Mouse (Mus musculus): ENCODE measurements around the gene Ccdc73. TPM values are rescaled to one million over a fixed set of nuclear protein-coding genes. Genes with fewer than 3 reads are reported as not detected.
"Not testable (repeated sequence)": the region's sequence is repeated elsewhere in the genome, so short reads cannot be mapped to it uniquely, and the experiment has no call there.

Ccdc73 gene
- polyA plus RNA-seq, 1 experiment from 2014 or later = 9.5 TPM

DNA sequence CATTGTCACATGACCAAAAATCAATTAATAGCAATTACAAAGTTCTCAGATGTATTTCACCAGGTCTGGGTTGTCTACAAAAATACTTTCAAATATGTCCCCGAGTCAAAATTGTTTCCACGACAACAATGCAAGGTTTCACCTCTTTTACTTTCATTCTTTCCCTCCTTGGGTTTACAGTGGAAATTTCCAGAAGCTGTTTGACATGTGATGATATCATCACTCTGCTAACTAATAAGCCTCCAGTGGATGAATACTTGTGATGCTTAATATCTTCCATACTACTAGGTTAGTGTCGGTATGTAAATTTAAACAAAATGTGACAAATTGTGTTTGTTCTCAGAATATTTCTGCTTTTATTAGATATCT lies 17.6 kb upstream of the Ccdc73 start:
- Histone ChIP-seq H3K36me3 (no peaks in the 10 kb centered on the region), H3K4me3 (peak overlapping the region; percentile 48; the same call in 1 of the 2 replicates), H3K9me3 (no peaks in the 10 kb centered on the region), H3K4me1 (peaks cover 8% of the 10 kb centered on the region; the same call in 1 of the 2 replicates), H3K27ac (no peak overlapping the region), H3K9ac (no peak overlapping the region), H3K27me3 (replicated peaks) (peaks cover 20% of the 10 kb centered on the region), H3K4me2 (replicated peaks) (peak overlapping the region; percentile 96)
- WGBS = 76% methylated on average over 3 of the region's 3 CpGs
- ATAC-seq (ENCODE audit: low FRiP score, low read depth) = no peak

DNA sequence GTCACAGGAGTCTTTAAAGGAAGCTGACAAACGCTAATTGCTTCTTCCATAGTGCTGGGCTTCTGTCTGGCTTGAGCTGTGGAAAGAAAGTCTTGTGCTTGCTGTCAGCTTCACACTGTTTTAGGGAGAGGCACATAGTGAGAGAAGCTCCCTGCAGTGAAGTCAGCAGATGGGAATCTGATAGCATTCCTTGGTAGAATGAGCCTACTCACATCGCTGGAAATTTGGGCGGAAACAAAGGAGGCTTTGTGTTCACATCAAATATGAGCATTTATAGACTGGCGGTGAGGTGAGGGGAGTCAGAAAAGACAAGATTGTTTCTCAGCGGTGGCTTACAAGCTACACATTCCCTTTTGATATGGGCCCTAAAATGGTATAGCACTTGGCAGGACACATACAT lies 15.9 kb upstream of the Ccdc73 start:
- no peak overlapping the region for H3K9ac ChIP-seq
- H3K4me3 ChIP-seq = no peak overlapping the region
- peaks cover 8% of the 10 kb centered on the region; the same call in 1 of the 2 replicates for H3K4me1 ChIP-seq
- H3K27ac ChIP-seq = no peak overlapping the region
- H3K27me3 ChIP-seq (replicated peaks) = peaks cover 20% of the 10 kb centered on the region
- H3K4me2 ChIP-seq (replicated peaks) = no peak overlapping the region
- no peak for ATAC-seq (ENCODE audit: low FRiP score, low read depth)
- H3K36me3 ChIP-seq = no peaks in the 10 kb centered on the region
- no peaks in the 10 kb centered on the region for H3K9me3 ChIP-seq
- 47% methylated on average over 5 of the region's 5 CpGs for WGBS

DNA sequence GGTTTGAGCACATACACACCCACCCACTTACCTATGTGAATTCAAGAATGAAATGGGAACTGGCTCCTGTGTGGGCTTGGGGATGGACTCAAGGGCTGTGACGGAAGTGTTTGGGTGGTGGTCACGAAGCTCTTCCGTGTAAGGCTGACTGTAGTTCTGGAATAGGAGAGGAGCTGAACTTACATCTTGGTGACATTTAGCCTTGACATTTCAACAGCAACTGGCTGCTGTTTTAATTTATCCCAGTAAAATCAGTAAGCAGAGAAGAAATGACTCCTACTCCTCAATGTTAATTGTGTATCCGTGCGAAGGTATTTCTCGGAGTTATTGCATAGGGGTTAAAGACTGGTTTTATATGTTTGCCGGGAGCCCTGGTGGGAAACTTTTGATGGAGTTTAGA lies 15.1 kb upstream of the Ccdc73 start:
- Histone ChIP-seq H3K4me1 (peaks cover 8% of the 10 kb centered on the region; the same call in 1 of the 2 replicates), H3K27ac (no peak overlapping the region), H3K27me3 (replicated peaks) (peaks cover 20% of the 10 kb centered on the region), H3K9me3 (no peaks in the 10 kb centered on the region), H3K4me3 (no peak overlapping the region), H3K9ac (no peak overlapping the region), H3K4me2 (replicated peaks) (no peak overlapping the region), H3K36me3 (no peaks in the 10 kb centered on the region)
- 90% methylated on average over 7 of the region's 7 CpGs for WGBS
- ATAC-seq (ENCODE audit: low FRiP score, low read depth) = no peak

DNA sequence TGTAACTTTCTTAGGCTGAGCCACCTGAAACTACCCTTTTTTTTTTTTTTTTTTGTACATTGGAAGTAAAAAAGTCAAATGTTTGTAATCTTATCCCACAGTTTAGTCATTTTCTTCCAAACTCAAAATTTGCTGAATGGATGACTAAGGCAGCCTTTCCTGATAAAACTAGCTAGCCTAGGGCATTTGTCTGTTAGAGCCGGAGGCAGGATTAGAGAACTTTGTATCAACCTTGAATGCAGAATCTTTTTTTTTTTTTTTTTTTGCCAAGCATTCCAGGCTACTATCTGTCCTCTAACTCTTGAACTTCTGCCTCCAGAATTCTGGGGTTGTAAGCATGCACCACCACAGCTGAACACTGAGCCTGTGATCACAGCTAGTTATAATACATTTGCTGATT lies 12.8 kb upstream of the Ccdc73 start:
- Histone ChIP-seq H3K4me2 (replicated peaks) (no peak overlapping the region), H3K27ac (no peak overlapping the region), H3K4me3 (no peak overlapping the region), H3K36me3 (no peaks in the 10 kb centered on the region), H3K9me3 (no peaks in the 10 kb centered on the region), H3K4me1 (no peaks in the 10 kb centered on the region), H3K9ac (no peak overlapping the region), H3K27me3 (replicated peaks) (peaks cover 5% of the 10 kb centered on the region; the same call in 1 of the 2 replicates)
- no peak for ATAC-seq (ENCODE audit: low FRiP score, low read depth)
- WGBS = 86% methylated on average over 1 of the region's 1 CpGs

DNA sequence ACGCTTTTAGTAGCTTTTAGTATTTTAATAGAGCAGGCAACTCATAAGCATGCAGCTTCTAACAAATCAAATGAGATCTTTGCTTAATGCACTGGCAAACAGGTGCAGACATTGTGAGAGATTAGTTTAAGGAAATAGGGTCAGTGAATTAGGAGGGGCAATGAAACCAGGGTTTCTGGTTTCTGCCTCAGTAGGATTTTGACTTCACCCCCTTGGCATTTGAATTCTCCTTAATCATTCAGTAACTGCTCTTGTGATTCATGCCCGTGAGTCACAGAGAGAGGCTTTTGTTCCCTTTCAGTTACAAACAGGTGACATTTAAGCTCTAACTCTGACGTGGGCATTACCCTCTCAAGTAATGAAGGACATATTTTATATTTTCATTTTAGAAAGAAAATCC lies 11.9 kb upstream of the Ccdc73 start:
- Histone ChIP-seq H3K9ac (no peak overlapping the region), H3K4me2 (replicated peaks) (no peak overlapping the region), H3K27me3 (replicated peaks) (0 out of 2 replicates have a peak, but pooled peaks cover 2% of the 10 kb centered on the region), H3K4me3 (no peak overlapping the region), H3K36me3 (no peaks in the 10 kb centered on the region), H3K27ac (no peak overlapping the region), H3K4me1 (no peaks in the 10 kb centered on the region), H3K9me3 (no peaks in the 10 kb centered on the region)
- WGBS = 32% methylated on average over 3 of the region's 3 CpGs
- ATAC-seq (ENCODE audit: low FRiP score, low read depth) = no peak

DNA sequence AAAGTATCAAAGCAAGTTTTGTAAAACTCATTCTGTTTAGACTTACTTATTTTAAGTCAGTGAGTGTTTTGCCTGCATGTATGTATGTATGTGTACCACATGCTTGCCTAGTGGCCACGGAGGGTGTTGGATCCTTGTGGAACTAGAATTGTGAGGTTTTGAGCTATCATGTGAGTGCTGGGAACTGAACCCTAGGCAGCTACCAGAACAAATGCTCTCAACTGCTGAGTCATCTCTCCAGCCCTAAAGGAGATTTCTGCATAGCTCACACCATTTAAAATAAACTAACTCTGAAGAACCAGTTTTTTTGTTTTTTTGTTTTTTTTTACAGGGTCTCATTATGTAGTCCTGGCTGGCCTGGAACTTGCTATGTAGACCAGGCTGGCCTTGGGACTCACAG lies 11.4 kb upstream of the Ccdc73 start:
- WGBS = 63% methylated on average over 1 of the region's 1 CpGs
- ATAC-seq (ENCODE audit: low FRiP score, low read depth) = no peak
- no peak overlapping the region for H3K9ac ChIP-seq

DNA sequence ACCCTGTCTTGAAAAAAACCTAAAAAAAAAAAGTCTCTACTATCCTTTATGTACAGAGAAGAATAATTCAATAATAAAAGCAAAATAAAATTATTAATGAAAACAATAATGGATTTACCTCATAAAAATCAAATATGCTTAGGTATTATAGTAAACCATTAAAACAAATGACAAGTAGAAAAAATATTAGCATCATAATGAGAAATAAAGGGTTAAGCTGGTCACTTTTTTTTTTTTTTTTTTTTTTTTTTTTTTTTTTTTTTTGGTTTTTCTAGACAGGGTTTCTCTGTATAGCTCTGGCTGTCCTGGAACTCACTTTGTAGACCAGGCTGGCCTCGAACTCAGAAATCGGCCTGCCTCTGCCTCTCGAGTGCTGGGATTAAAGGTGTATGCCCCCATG lies 9.5 kb upstream of the Ccdc73 start:
- 92% methylated on average over 3 of the region's 3 CpGs for WGBS
- not testable (repeated sequence) for H3K4me3 ChIP-seq; ATAC-seq (ENCODE audit: low FRiP score, low read depth)

More for the DNA sequence above, 11.4 kb upstream of the Ccdc73 start:
- Histone ChIP-seq H3K27me3 (replicated peaks) (no peaks in the 10 kb centered on the region), H3K4me3 (no peak overlapping the region), H3K27ac (no peak overlapping the region), H3K4me1 (no peaks in the 10 kb centered on the region), H3K4me2 (replicated peaks) (no peak overlapping the region), H3K9me3 (no peaks in the 10 kb centered on the region), H3K36me3 (no peaks in the 10 kb centered on the region)

DNA sequence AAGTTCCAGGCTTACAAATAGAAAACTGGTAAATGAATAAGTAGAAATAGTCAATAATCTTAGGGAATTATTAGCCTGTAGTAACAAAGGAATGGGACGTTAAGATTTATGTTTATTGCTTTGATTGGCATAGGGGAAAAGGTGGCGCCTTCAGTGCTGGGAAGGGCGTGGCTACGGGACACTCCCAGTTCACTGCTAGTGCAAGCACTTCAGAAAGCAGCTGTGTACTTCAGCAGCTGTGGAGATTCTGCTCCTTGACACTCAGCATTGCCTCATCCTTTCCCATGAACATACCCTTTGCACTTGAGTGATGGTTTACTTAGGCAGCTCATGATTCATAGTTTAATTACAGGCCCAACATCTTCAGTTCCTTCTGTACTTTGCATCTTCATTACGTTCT lies 8.5 kb upstream of the Ccdc73 start:
- no peak overlapping the region for H3K27ac ChIP-seq
- no peak for ATAC-seq (ENCODE audit: low FRiP score, low read depth)
- H3K4me3 ChIP-seq = no peak overlapping the region
- H3K4me1 ChIP-seq = no peaks in the 10 kb centered on the region
- no peak overlapping the region for H3K9ac ChIP-seq
- no peak overlapping the region for H3K4me2 ChIP-seq (replicated peaks)
- no peaks in the 10 kb centered on the region for H3K9me3 ChIP-seq
- H3K27me3 ChIP-seq (replicated peaks) = no peaks in the 10 kb centered on the region
- WGBS = 70% methylated on average over 5 of the region's 5 CpGs
- H3K36me3 ChIP-seq = no peaks in the 10 kb centered on the region

More for the DNA sequence above, 9.5 kb upstream of the Ccdc73 start:
- H3K36me3 ChIP-seq; H3K4me2 ChIP-seq (replicated peaks); H3K9me3 ChIP-seq; H3K27me3 ChIP-seq (replicated peaks); H3K4me1 ChIP-seq; H3K9ac ChIP-seq; H3K27ac ChIP-seq: not testable (repeated sequence)

DNA sequence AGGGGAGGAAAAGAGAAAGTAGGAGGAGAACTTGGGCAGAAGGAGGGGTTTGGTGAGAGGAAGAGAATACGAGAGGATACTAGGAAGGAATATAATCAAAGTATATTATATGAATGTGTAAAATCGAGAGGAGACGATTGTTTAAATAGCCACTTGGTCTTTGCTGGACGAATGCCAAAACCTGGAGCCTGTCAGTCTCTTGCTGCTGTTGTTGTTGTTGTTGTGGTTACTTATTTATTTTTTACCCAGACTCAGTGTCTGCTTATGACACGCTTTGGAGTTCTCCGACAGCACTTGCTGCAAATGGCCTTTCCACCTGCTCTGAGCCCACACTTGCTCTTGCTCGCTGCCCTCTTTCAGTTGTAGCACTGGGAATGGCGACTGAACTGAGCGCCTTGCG lies 7.2 kb upstream of the Ccdc73 start:
- no peak overlapping the region for H3K27ac ChIP-seq
- H3K4me2 ChIP-seq (replicated peaks) = no peak overlapping the region
- 87% methylated on average over 10 of the region's 10 CpGs for WGBS
- no peak overlapping the region for H3K9ac ChIP-seq
- H3K36me3 ChIP-seq = no peaks in the 10 kb centered on the region
- H3K27me3 ChIP-seq (replicated peaks) = no peaks in the 10 kb centered on the region
- H3K4me1 ChIP-seq = no peaks in the 10 kb centered on the region
- no peak for ATAC-seq (ENCODE audit: low FRiP score, low read depth)
- H3K4me3 ChIP-seq = no peak overlapping the region
- no peaks in the 10 kb centered on the region for H3K9me3 ChIP-seq

DNA sequence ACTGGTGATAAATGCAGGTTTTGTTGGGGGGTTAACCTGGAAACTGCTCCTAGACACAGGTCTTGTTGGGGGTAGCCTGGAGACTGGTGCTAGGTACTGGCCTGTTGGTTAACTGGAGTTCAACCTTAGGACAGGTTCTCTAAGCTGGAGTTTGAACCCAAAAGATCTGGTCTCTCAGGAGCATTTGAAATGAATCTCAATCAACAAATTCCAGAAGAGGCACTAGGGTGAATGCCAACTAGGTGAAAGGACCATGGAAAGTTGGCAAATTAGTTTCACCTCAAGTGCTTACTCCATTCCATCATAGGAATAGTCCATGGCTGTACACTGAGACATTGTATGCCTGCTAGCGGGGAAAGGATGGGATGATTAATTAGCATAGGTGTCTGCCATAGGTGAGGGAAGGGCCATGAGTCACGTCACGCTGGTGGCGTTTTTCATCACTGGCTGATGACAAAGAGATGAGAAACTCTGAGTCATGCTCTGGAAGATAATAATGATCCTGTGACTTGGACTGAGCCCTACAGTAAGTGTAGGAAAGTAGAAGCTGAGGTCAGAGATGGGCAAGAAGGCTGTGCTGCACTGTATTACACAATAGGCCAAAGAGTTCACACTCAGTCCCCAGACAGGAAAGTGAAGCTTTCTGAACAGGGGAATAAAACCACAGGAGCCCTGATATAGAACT lies 3.3 kb upstream of the Ccdc73 start:
- no peaks in the 10 kb centered on the region for H3K4me1 ChIP-seq
- H3K27me3 ChIP-seq (replicated peaks) = no peaks in the 10 kb centered on the region
- H3K4me2 ChIP-seq (replicated peaks) = no peak overlapping the region
- no peak for ATAC-seq (ENCODE audit: low FRiP score, low read depth)
- 89% methylated on average over 4 of the region's 4 CpGs for WGBS
- H3K36me3 ChIP-seq = no peaks in the 10 kb centered on the region
- no peak overlapping the region for H3K9ac ChIP-seq
- no peaks in the 10 kb centered on the region for H3K9me3 ChIP-seq
- H3K4me3 ChIP-seq = no peak overlapping the region
- H3K27ac ChIP-seq = no peak overlapping the region

DNA sequence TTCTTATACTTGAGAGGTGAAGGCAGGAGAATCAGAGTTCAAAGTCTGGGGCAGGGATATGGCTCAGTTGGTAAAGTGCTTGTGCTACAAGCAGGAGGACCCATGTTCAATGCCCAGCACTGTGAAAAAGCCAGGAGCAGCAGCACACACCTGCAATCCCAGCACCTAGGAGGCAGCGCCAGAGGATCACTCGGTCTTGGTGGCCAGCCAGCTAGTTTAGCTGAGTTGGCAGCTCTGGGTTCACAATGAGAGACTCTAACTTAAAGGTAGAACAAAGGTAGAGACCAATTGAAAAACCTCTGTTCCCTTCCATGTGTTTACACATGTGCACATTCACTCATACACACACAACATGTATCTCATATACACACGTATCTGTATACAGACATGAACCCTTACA lies 1.5 kb downstream of the Ccdc73 start:
- no peak overlapping the region for H3K4me2 ChIP-seq (replicated peaks)
- H3K4me3 ChIP-seq = no peak overlapping the region
- no peaks in the 10 kb centered on the region for H3K27me3 ChIP-seq (replicated peaks)
- H3K27ac ChIP-seq = no peak overlapping the region
- no peaks in the 10 kb centered on the region for H3K36me3 ChIP-seq
- H3K4me1 ChIP-seq = no peaks in the 10 kb centered on the region
- WGBS = 89% methylated on average over 3 of the region's 3 CpGs
- H3K9ac ChIP-seq = no peak overlapping the region
- ATAC-seq (ENCODE audit: low FRiP score, low read depth) = no peak
- 0 out of 2 replicates have a peak, but pooled peaks cover 6% of the 10 kb centered on the region for H3K9me3 ChIP-seq

DNA sequence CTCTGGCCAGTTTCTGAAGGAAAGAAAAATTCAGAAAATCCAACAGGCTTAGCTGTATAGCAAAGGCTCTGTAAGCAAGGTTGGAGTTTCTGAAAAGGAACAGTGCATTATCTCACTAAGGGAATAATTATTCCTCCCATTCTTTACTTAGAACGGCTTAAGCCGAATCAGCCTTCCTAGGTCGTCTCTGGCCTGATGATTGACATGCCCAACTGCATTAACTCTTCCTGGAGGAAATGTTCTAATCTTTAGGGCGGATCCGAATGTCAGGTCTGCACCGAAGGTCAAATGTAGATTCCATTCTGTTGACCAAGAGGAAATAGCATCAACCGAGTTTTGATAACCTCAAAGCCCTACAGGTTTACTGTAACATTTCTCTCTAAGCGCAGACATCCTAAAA lies 11.2 kb downstream of the Ccdc73 start:
- 92% methylated on average over 8 of the region's 8 CpGs for WGBS
- ATAC-seq (ENCODE audit: low FRiP score, low read depth) = no peak
- no peaks in the 10 kb centered on the region for H3K4me1 ChIP-seq
- H3K9me3 ChIP-seq = no peaks in the 10 kb centered on the region
- H3K4me2 ChIP-seq (replicated peaks) = no peak overlapping the region
- no peak overlapping the region for H3K4me3 ChIP-seq
- H3K27ac ChIP-seq = no peak overlapping the region
- no peaks in the 10 kb centered on the region for H3K27me3 ChIP-seq (replicated peaks)
- no peak overlapping the region for H3K9ac ChIP-seq
- H3K36me3 ChIP-seq = no peaks in the 10 kb centered on the region

DNA sequence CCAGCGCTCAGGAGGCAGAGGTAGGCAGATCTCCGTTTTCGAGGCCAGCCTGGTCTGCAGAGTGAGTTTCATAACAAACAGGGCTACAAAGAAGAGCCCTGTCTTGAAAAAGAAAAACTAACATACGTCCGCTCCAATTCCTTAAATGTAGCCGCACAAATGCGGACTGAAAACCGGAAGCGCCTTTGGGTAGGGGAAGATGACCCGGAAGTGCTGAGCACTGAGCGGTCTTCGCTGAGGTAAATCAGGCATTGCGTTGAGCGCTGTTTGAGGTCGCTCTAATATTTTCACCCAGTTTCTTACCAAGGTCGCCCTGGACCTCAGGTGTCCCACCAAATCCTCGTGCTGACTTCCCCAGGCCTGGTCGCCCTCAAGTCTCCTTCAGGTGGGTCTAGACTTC lies 18.5 kb downstream of the Ccdc73 start:
- no peak overlapping the region for H3K9ac ChIP-seq
- no peaks in the 10 kb centered on the region for H3K4me1 ChIP-seq
- no peak overlapping the region for H3K4me3 ChIP-seq
- no peaks in the 10 kb centered on the region for H3K36me3 ChIP-seq
- no peak overlapping the region for H3K27ac ChIP-seq
- no peaks in the 10 kb centered on the region for H3K9me3 ChIP-seq
- no peaks in the 10 kb centered on the region for H3K27me3 ChIP-seq (replicated peaks)
- no peak for ATAC-seq (ENCODE audit: low FRiP score, low read depth)
- H3K4me2 ChIP-seq (replicated peaks) = no peak overlapping the region
- 93% methylated on average over 18 of the region's 18 CpGs for WGBS
